Mouse (Mus musculus): Measurements from ENCODE around the gene Ssc5d. TPM values are rescaled to one million over a fixed set of nuclear protein-coding genes. Genes with fewer than 3 reads are reported as not detected.

The Ssc5d gene
- polyA plus RNA-seq, 1 experiment from 2014 or later: 2.2 TPM

DNA sequence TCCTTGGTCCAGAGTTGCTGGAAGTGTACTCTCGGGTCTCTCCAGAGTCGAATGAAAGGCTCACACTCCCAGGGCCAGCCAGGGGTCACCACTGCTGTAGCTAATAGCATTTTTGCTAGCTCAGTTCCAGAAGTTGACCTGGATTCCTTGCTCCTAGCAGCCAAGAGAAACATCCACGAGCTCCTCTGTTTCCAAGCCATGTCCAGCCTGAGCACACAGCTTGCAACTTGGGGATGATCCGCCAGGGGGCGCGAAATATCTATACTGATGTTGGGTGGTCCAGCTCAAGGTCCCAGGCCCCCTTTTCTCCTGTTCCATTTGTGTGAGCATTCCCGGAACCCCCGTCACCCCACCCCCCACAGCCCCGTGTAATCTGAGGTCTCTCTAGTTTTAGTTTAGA is 14.0 kb upstream of the Ssc5d start:
- peak; percentile 71 for TF ChIP-seq CTCF (IDR thresholded peaks at IDR 0.05; ENCODE audit: low read depth)
- 16% methylated on average over 9 of the region's 9 CpGs for WGBS
- H3K27me3 ChIP-seq (ENCODE audit: insufficient read depth, low read length): no peaks in the 10 kb centered on the region
- no peak overlapping the region for H3K4me2 ChIP-seq
- no peak for ATAC-seq (ENCODE audit: insufficient read depth)
- no peaks in the 10 kb centered on the region for H3K9me3 ChIP-seq (ENCODE audit: low read depth, low read length)
- H3K4me3 ChIP-seq (ENCODE audit: low read depth, low read length): no peak overlapping the region
- no peak overlapping the region for H3K27ac ChIP-seq (ENCODE audit: low read depth)
- DNase-seq: peak; percentile 88
- no peak overlapping the region for H3K9ac ChIP-seq
- H3K4me1 ChIP-seq (ENCODE audit: insufficient read depth): peaks cover 10% of the 10 kb centered on the region; the same call in 1 of the 2 replicates
- no peaks in the 10 kb centered on the region for H3K36me3 ChIP-seq (ENCODE audit: insufficient read depth)

DNA sequence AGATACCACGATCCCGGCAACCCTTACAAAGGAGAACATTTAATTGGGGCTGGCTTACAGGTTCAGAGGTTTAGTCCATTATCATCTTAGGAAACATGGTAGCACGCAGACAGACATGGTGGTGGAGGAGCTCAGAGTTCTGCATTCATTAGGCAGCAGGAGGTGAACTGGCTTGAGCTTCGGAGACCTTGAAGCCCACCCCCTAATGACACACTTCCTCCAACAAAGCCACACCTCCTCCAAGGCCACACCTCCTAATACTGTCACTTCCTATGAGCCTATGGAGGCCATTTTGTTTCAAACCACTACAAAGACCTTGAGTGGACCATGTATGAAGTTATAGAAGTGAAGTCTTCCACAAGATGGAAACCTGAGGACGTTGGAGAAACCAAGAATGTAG is 13.3 kb upstream of the Ssc5d start:
- ATAC-seq (ENCODE audit: insufficient read depth) (no peak), DNase-seq (no peak)
- H3K36me3 ChIP-seq (ENCODE audit: insufficient read depth): no peaks in the 10 kb centered on the region
- peaks cover 12% of the 10 kb centered on the region; the same call in 1 of the 2 replicates for H3K4me1 ChIP-seq (ENCODE audit: insufficient read depth)
- no peak overlapping the region for H3K9ac ChIP-seq
- no peak overlapping the region for H3K27ac ChIP-seq (ENCODE audit: low read depth)
- no peaks in the 10 kb centered on the region for H3K27me3 ChIP-seq (ENCODE audit: insufficient read depth, low read length)
- no peak overlapping the region for H3K4me3 ChIP-seq (ENCODE audit: low read depth, low read length)
- H3K4me2 ChIP-seq: no peak overlapping the region
- no peak for TF ChIP-seq CTCF (IDR thresholded peaks at IDR 0.05; ENCODE audit: low read depth)
- H3K9me3 ChIP-seq (ENCODE audit: low read depth, low read length): no peaks in the 10 kb centered on the region
- WGBS: 58% methylated on average over 5 of the region's 5 CpGs

DNA sequence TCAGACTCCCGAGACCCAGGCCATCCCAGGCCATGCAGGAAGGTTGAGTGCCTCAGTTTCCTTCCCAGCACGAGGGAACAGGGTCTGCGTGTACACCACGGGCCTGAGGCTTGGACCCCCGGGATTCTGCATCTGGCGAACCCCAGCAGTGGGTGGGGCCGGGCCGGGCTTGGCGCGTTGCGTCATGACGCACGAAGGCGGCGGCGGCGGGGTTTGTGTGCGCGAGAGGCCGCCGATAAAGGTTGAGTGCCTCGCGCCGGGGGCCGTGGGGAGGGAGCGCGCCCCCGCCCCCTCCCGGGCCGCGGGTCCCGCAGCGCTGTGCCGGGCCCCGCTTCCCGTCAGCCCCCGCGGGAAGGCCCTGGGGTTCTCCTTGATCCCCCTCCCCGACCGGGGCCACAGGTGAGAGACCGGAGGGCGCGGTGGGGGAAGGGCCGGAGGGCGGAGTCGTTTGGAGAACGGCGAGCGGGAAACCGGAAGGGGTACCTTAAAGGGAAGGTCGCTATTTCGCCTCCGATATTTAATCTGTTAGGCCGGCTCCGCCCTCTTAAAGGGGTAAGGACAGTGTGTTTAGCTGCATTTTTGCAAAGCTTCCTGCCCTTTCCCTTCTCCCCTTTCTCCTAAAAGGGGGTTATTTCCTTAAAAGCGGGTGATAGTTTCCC is 10.4 kb upstream of the Ssc5d start, which contains the start of gene Zfp628:
Gene Zfp628 (plus strand): TSS at position 211 of the 659 bp plus-strand sequence.
- peak within 1 kb of the TSS; percentile 89 for H3K9ac ChIP-seq
- ATAC-seq (ENCODE audit: insufficient read depth) (peak; percentile 87), DNase-seq (peak; percentile 99)
- no peak for TF ChIP-seq CTCF (IDR thresholded peaks at IDR 0.05; ENCODE audit: low read depth)
- H3K27ac ChIP-seq (ENCODE audit: low read depth): peak within 1 kb of the TSS; percentile 97
- peaks cover 24% of the 10 kb centered on the region for H3K36me3 ChIP-seq (ENCODE audit: insufficient read depth)
- no peaks in the 10 kb centered on the region for H3K9me3 ChIP-seq (ENCODE audit: low read depth, low read length)
- WGBS: under 1% methylated on average over 56 of the region's 56 CpGs
- H3K4me2 ChIP-seq: peak within 1 kb of the TSS; percentile 84
- H3K4me1 ChIP-seq (ENCODE audit: insufficient read depth): peaks cover 12% of the 10 kb centered on the region; the same call in 1 of the 2 replicates
- H3K4me3 ChIP-seq (ENCODE audit: low read depth, low read length): peak within 1 kb of the TSS; percentile 68
- H3K27me3 ChIP-seq (ENCODE audit: insufficient read depth, low read length): no peaks in the 10 kb centered on the region

DNA sequence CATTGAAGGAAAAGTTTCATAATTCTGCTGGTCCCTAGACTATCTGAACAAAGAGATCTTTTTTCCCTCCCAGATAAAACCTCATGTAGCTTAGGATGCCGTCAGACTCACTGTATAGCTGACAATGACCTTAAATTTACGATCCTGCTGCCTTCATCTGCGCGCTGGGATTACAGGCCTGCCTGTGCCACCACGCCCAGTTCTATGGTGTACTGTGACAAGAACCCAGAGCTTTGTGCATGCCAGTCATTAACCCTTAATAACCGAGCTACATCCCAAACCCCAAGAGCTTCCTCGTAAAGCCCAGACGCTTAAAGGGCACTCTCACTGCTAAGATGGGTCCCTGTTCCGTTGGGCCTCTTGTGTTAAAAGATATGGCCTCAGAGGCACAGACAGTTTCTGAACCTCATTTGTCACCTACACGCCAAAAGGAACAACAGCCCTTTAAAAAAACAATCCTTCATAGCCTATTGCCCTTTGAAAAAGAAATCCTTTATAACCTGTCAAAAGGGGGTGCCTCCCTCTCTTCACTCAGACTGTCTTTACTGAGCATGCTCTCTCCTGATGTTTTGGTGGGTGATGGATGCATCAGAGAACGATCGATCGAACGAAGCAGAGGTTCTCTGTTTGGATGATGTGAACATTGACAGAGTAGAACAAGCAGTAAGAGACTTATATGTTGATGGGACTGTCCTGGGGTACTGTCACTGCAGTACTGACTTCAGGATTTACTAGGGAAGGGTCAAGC is 9.7 kb upstream of the Ssc5d start:
- Histone ChIP-seq H3K4me1 (ENCODE audit: insufficient read depth) (peaks cover 12% of the 10 kb centered on the region; the same call in 1 of the 2 replicates), H3K27me3 (ENCODE audit: insufficient read depth, low read length) (no peaks in the 10 kb centered on the region), H3K27ac (ENCODE audit: low read depth) (peak overlapping the region; percentile 97), H3K36me3 (ENCODE audit: insufficient read depth) (peaks cover 31% of the 10 kb centered on the region), H3K4me2 (peak overlapping the region; percentile 84), H3K9me3 (ENCODE audit: low read depth, low read length) (no peaks in the 10 kb centered on the region), H3K9ac (peak overlapping the region; percentile 89), H3K4me3 (ENCODE audit: low read depth, low read length) (peak overlapping the region; percentile 68)
- DNase-seq (no peak), ATAC-seq (ENCODE audit: insufficient read depth) (peak; percentile 55)
- no peak for TF ChIP-seq CTCF (IDR thresholded peaks at IDR 0.05; ENCODE audit: low read depth)
- 10% methylated on average over 14 of the region's 14 CpGs for WGBS

DNA sequence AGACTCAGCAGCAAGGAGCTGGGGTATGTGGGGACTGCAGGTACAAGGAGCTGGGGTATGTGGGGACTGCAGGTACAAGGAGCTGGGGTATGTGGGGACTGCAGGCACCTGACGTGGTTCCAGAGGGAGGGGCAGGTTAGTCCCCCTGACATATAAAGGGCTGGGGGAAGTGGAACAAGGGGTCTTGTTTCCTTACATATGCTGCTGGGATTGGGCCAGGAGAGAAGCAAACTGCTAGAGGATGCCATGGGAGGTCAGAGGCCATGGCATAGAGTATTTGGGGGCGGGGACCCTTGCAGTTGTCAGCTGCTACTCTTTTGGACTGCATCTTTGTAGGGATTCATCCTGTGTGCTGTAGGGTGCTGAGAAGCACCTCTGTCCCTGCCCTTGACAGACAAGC is 8.1 kb upstream of the Ssc5d start:
- H3K27me3 ChIP-seq (ENCODE audit: insufficient read depth, low read length): no peaks in the 10 kb centered on the region
- peaks cover 12% of the 10 kb centered on the region; the same call in 1 of the 2 replicates for H3K4me1 ChIP-seq (ENCODE audit: insufficient read depth)
- no peak for TF ChIP-seq CTCF (IDR thresholded peaks at IDR 0.05; ENCODE audit: low read depth)
- 85% methylated on average over 2 of the region's 2 CpGs for WGBS
- H3K9ac ChIP-seq: no peak overlapping the region
- H3K4me3 ChIP-seq (ENCODE audit: low read depth, low read length): no peak overlapping the region
- H3K36me3 ChIP-seq (ENCODE audit: insufficient read depth): peaks cover 37% of the 10 kb centered on the region
- ATAC-seq (ENCODE audit: insufficient read depth) (no peak), DNase-seq (no peak)
- no peak overlapping the region for H3K4me2 ChIP-seq
- H3K9me3 ChIP-seq (ENCODE audit: low read depth, low read length): no peaks in the 10 kb centered on the region
- H3K27ac ChIP-seq (ENCODE audit: low read depth): no peak overlapping the region

DNA sequence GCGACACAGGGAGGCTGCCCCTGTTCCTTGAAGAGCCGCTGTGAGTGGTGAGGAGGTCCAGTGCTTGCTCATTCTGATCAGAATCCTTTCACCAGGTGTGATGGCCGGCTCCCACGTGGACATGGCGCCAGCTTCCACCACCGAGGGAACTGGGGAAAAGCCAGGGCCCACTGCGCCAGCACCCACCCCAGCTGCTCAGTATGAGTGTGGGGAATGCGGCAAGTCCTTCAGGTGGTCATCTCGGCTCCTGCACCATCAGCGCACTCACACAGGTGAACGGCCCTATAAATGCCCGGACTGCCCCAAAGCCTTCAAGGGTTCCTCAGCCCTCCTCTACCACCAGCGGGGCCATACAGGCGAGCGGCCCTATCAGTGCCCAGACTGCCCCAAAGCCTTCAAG is 6.9 kb upstream of the Ssc5d start:
- Histone ChIP-seq H3K4me3 (ENCODE audit: low read depth, low read length) (no peak overlapping the region), H3K4me2 (no peak overlapping the region), H3K27me3 (ENCODE audit: insufficient read depth, low read length) (no peaks in the 10 kb centered on the region), H3K9ac (no peak overlapping the region), H3K36me3 (ENCODE audit: insufficient read depth) (peaks cover 37% of the 10 kb centered on the region), H3K9me3 (ENCODE audit: low read depth, low read length) (no peaks in the 10 kb centered on the region), H3K27ac (ENCODE audit: low read depth) (no peak overlapping the region), H3K4me1 (ENCODE audit: insufficient read depth) (peaks cover 21% of the 10 kb centered on the region)
- 86% methylated on average over 15 of the region's 15 CpGs for WGBS
- DNase-seq (no peak), ATAC-seq (ENCODE audit: insufficient read depth) (no peak)
- no peak for TF ChIP-seq CTCF (IDR thresholded peaks at IDR 0.05; ENCODE audit: low read depth)

DNA sequence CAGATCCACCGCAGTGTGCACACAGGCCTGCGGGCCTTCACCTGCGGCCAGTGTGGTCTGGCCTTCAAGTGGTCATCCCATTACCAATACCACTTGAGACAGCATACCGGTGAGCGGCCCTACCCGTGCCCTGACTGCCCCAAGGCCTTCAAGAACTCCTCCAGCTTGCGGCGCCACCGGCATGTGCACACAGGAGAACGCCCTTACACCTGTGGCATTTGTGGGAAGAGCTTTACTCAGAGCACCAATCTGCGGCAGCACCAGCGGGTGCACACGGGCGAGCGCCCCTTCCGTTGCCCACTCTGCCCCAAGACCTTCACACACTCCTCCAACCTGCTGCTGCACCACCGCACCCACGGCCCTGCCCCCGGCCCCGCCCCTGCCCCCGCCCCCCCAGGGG is 6.5 kb upstream of the Ssc5d start:
- Histone ChIP-seq H3K9ac (no peak overlapping the region), H3K9me3 (ENCODE audit: low read depth, low read length) (no peaks in the 10 kb centered on the region), H3K27ac (ENCODE audit: low read depth) (no peak overlapping the region), H3K4me1 (ENCODE audit: insufficient read depth) (peaks cover 25% of the 10 kb centered on the region), H3K27me3 (ENCODE audit: insufficient read depth, low read length) (no peaks in the 10 kb centered on the region), H3K4me3 (ENCODE audit: low read depth, low read length) (no peak overlapping the region), H3K4me2 (no peak overlapping the region), H3K36me3 (ENCODE audit: insufficient read depth) (peaks cover 37% of the 10 kb centered on the region)
- no peak for DNase-seq
- WGBS: 81% methylated on average over 21 of the region's 21 CpGs
- no peak for ATAC-seq (ENCODE audit: insufficient read depth)
- no peak for TF ChIP-seq CTCF (IDR thresholded peaks at IDR 0.05; ENCODE audit: low read depth)

Measured in lung, embryonic 14.5 days (tissue).